Mouse (Mus musculus) forebrain, embryonic 13.5 days (tissue): ENCODE measurements around the gene Stx18. TPM values are rescaled to one million over a fixed set of nuclear protein-coding genes. Genes with fewer than 3 reads are reported as not detected.

Source experiments
- ATAC-seq: fragments of 200-750 bp; cut with Nextera tagmentation; 2 replicates; pipeline ENCODE4 v1.8.0; 2017
- H3K27ac ChIP-seq: fragments of 300-500 bp; sonication (generic); 2 replicates; pipeline ENCODE4 v1.5.1; 2015; ENCODE audit warnings: inconsistent platforms, mild to moderate bottlenecking, moderate library complexity
- H3K27me3 ChIP-seq: fragments of 300-500 bp; sonication (generic); 2 replicates; pipeline ENCODE4 v1.6.1; 2015; ENCODE audit warnings: mild to moderate bottlenecking, inconsistent platforms
- H3K36me3 ChIP-seq: fragments of 300-500 bp; sonication (generic); 2 replicates; pipeline ENCODE4 v1.6.1; 2015; ENCODE audit warnings: mild to moderate bottlenecking, inconsistent platforms; ENCODE audit not compliant: poor library complexity, severe bottlenecking
- H3K4me1 ChIP-seq: fragments of 300-500 bp; sonication (generic); 2 replicates; pipeline ENCODE4 v1.6.1; 2015; ENCODE audit warnings: inconsistent platforms
- H3K4me2 ChIP-seq: fragments of 300-500 bp; sonication (generic); 2 replicates; pipeline ENCODE4 v1.6.1; 2015; ENCODE audit warnings: inconsistent platforms, mild to moderate bottlenecking, moderate library complexity
- H3K4me3 ChIP-seq: fragments of 300-500 bp; sonication (generic); 2 replicates; pipeline ENCODE4 v1.5.1; 2015; ENCODE audit warnings: mild to moderate bottlenecking, inconsistent platforms
- H3K9ac ChIP-seq: fragments of 300-500 bp; sonication (generic); 2 replicates; pipeline ENCODE4 v1.6.1; 2015; ENCODE audit warnings: mild to moderate bottlenecking, inconsistent platforms
- H3K9me3 ChIP-seq: fragments of 300-500 bp; sonication (generic); replicated peaks from 2 replicates; pipeline ENCODE4 v1.6.1; 2016; ENCODE audit warnings: inconsistent platforms
- whole genome bisulfite sequencing: fragments of 180-500 bp; shearing (Covaris S2); methylation state at CpG from one replicate; pipeline ENCODE4 v1.1.7; 2015; 5-methylcytosine and 5-hydroxymethylcytosine counted together
- polyA plus RNA-seq: library from polyadenylated mRNA; unstranded; fragments of >200 nt; fragmentation: Nextera tagmentation; extraction: Ambion mirVana; gene quantifications from 2 replicates; pipeline ENCODE4 v1.2.1, GENCODE M21; 2015

Stx18 gene
- polyA plus RNA-seq, 1 experiment from 2014 or later = 34.4 TPM

DNA sequence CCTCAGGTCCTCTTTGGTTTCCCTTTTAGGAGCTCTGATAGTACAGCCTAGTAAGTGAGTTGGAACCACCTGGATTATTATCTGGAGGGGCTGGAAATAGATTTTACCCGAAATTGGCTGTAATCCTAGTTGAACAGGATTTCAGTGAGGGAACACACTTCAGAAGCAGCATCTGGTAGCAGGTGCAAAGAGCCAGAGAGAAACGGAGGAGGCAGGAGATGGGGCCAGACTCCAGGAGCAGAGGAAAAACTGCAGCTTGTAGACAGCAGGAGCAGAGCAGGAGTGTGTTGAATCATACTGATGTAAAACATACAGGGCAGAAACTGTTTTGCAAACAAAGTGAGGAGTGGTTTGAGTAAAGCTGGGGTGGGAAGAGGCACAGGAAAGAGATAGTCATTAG, 6.4 kb downstream of the Stx18 start:
- no peak overlapping the region for H3K4me2 ChIP-seq
- peaks cover 10% of the 10 kb centered on the region for H3K4me1 ChIP-seq
- no peak overlapping the region for H3K27ac ChIP-seq
- ATAC-seq = no peak
- no peaks in the 10 kb centered on the region for H3K36me3 ChIP-seq
- WGBS = 70% methylated on average over 2 of the region's 2 CpGs
- no peak overlapping the region for H3K4me3 ChIP-seq
- H3K27me3 ChIP-seq = no peaks in the 10 kb centered on the region
- H3K9me3 ChIP-seq = no peaks in the 10 kb centered on the region
- no peak overlapping the region for H3K9ac ChIP-seq

- no peak overlapping the region for H3K27ac ChIP-seq
- no peak overlapping the region for H3K9ac ChIP-seq
- no peaks in the 10 kb centered on the region for H3K9me3 ChIP-seq
- no peak overlapping the region for H3K4me2 ChIP-seq
- no peaks in the 10 kb centered on the region for H3K27me3 ChIP-seq
- WGBS = 46% methylated on average over 3 of the region's 3 CpGs
- H3K36me3 ChIP-seq = no peaks in the 10 kb centered on the region
- no peak for ATAC-seq
- no peaks in the 10 kb centered on the region for H3K4me1 ChIP-seq
- H3K4me3 ChIP-seq = no peak overlapping the region
Observed at GRCm38 (mm10) chr5:38048177-38048576, 9.6 kb downstream of the Stx18 start.

- no peak overlapping the region for H3K27ac ChIP-seq
- H3K27me3 ChIP-seq = no peaks in the 10 kb centered on the region
- H3K4me2 ChIP-seq = no peak overlapping the region
- WGBS = 40% methylated on average over 2 of the region's 2 CpGs
- no peaks in the 10 kb centered on the region for H3K36me3 ChIP-seq
- H3K9ac ChIP-seq = no peak overlapping the region
- no peak overlapping the region for H3K4me3 ChIP-seq
- H3K4me1 ChIP-seq = peaks cover 14% of the 10 kb centered on the region
- no peaks in the 10 kb centered on the region for H3K9me3 ChIP-seq
- no peak for ATAC-seq
Observed at GRCm38 (mm10) chr5:38061051-38061450, 22.5 kb downstream of the Stx18 start.

DNA sequence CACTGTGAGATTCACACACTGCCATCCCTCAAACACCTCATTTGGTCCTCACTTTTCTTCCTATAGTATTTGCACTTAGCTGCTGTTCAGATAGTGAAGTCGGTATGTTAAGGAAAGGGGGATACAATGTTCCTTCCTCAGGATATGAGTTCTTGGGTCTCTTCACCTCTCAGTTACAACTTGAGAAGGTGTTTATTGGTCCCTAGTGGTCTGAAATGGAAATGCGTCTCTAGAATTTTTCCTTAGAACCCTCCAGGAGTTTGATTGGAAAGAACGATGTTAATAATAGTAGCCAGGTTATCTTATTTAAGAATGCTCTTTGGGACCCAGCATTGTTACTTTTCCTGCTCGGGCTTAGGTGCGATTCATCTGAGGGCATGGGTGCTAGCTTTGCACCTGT, 24.2 kb downstream of the Stx18 start:
- ATAC-seq = no peak
- Histone ChIP-seq H3K36me3 (no peaks in the 10 kb centered on the region), H3K27ac (no peak overlapping the region), H3K4me1 (peaks cover 14% of the 10 kb centered on the region), H3K27me3 (no peaks in the 10 kb centered on the region), H3K4me2 (no peak overlapping the region), H3K9ac (no peak overlapping the region), H3K4me3 (no peak overlapping the region), H3K9me3 (no peaks in the 10 kb centered on the region)
- 15% methylated on average over 5 of the region's 5 CpGs for WGBS

GRCm38 (mm10) chr5:38063339-38063738, 24.8 kb downstream of the Stx18 start:
- ATAC-seq = no peak
- H3K4me3 ChIP-seq = no peak overlapping the region

DNA sequence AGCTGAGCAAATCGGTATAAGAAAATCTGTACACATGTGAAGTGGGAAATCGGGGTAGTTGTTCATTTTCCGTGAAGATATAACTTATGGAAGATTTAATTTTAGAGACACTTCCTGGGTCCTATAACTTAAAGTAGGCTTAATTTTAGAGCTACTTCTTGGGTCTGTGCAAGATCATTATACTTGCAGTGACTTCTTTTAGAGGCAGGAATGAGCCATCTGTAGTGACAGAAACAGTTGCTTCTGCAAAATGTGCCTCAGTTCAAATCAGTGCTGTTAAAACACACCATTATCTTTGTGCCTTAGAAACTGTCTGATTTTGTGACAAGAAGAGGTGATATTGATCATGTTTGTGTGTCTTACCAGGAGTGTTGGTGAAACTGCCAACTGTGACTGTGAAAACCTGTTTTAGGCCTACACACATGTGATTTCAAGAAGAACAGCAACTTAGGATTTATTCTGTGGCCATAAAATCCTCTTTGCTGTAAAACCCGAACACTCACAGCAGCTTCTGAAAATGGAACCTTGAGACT, 25.6 kb downstream of the Stx18 start:
- H3K4me3 ChIP-seq = no peak overlapping the region
- WGBS = 93% methylated on average over 4 of the region's 4 CpGs
- H3K27ac ChIP-seq = no peak overlapping the region
- no peaks in the 10 kb centered on the region for H3K27me3 ChIP-seq
- ATAC-seq = no peak
- H3K4me1 ChIP-seq = peaks cover 14% of the 10 kb centered on the region
- H3K9ac ChIP-seq = no peak overlapping the region
- H3K36me3 ChIP-seq = no peaks in the 10 kb centered on the region
- H3K9me3 ChIP-seq = no peaks in the 10 kb centered on the region
- no peak overlapping the region for H3K4me2 ChIP-seq

More at GRCm38 (mm10) chr5:38063339-38063738, 24.8 kb downstream of the Stx18 start:
- 71% methylated on average over 5 of the region's 5 CpGs for WGBS
- no peaks in the 10 kb centered on the region for H3K27me3 ChIP-seq
- peaks cover 14% of the 10 kb centered on the region for H3K4me1 ChIP-seq
- H3K9me3 ChIP-seq = no peaks in the 10 kb centered on the region
- no peak overlapping the region for H3K9ac ChIP-seq
- no peak overlapping the region for H3K27ac ChIP-seq
- H3K36me3 ChIP-seq = no peaks in the 10 kb centered on the region
- no peak overlapping the region for H3K4me2 ChIP-seq

DNA sequence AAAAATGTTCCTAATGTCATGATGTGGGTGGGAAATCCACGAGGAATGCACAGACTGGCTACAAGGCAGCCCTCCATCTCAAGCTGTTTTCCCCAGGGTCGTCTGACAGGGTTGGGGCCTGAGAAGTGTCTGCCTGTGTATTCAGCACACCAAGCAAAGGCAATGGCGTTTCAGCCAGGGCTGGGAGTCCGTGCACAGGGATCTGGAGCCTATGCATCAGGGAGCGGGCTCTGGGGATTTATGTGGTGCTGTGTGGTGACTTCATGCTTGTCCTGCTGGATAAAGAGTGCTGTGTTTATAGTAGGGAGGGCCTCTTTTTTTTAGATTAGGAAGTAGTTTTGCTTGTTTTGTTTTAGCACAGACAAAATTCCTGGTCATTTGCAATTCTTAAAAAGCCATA, 26.2 kb downstream of the Stx18 start:
- ATAC-seq = no peak
- no peak overlapping the region for H3K4me2 ChIP-seq
- no peak overlapping the region for H3K4me3 ChIP-seq
- no peaks in the 10 kb centered on the region for H3K36me3 ChIP-seq
- no peaks in the 10 kb centered on the region for H3K27me3 ChIP-seq
- peaks cover 14% of the 10 kb centered on the region for H3K4me1 ChIP-seq
- no peak overlapping the region for H3K27ac ChIP-seq
- H3K9ac ChIP-seq = 0 out of 2 replicates have a peak overlapping the region, but pooled peaks have one; percentile 34
- WGBS = 24% methylated on average over 5 of the region's 5 CpGs
- no peaks in the 10 kb centered on the region for H3K9me3 ChIP-seq

- Histone ChIP-seq H3K4me3 (no peak overlapping the region), H3K4me2 (no peak overlapping the region), H3K27me3 (no peaks in the 10 kb centered on the region), H3K9ac (0 out of 2 replicates have a peak overlapping the region, but pooled peaks have one; percentile 8), H3K9me3 (no peaks in the 10 kb centered on the region), H3K36me3 (no peaks in the 10 kb centered on the region), H3K27ac (no peak overlapping the region), H3K4me1 (peaks cover 14% of the 10 kb centered on the region)
- no peak for ATAC-seq
- WGBS = 13% methylated on average over 2 of the region's 2 CpGs
Observed at GRCm38 (mm10) chr5:38065454-38065853, 26.9 kb downstream of the Stx18 start.

DNA sequence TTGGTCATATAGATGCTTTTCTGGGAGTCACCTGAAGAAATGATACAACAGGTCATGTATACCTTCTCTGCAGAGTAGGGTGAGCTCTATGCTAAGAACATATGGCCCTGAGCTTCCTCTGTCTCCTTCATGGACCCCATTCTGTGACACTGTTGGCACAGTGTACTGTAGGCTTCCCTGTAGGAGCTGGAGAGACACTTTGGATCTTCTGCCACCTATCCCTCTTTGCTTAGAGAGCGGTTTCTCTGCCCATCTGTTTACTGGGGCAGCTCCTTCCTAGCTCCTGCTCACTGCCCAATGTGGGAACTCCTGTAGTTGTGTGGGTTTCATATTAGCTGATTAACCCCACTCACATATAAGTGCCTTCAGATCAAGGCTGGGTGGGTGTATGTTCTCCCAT, 28.1 kb downstream of the Stx18 start:
- 80% methylated on average over 1 of the region's 1 CpGs for WGBS

GRCm38 (mm10) chr5:38076326-38076725, 37.8 kb downstream of the Stx18 start:
- Histone ChIP-seq H3K9me3 (no peaks in the 10 kb centered on the region), H3K4me1 (peaks cover 6% of the 10 kb centered on the region; the same call in 1 of the 2 replicates), H3K9ac (no peak overlapping the region), H3K4me3 (no peak overlapping the region), H3K27ac (no peak overlapping the region), H3K27me3 (0 out of 2 replicates have a peak, but pooled peaks cover 3% of the 10 kb centered on the region), H3K4me2 (no peak overlapping the region), H3K36me3 (no peaks in the 10 kb centered on the region)
- 50% methylated on average over 4 of the region's 4 CpGs for WGBS
- no peak for ATAC-seq

More for the DNA sequence above, 28.1 kb downstream of the Stx18 start:
- Histone ChIP-seq H3K27ac (no peak overlapping the region), H3K9ac (no peak overlapping the region), H3K4me2 (no peak overlapping the region), H3K36me3 (no peaks in the 10 kb centered on the region), H3K4me1 (peaks cover 14% of the 10 kb centered on the region), H3K27me3 (no peaks in the 10 kb centered on the region), H3K4me3 (no peak overlapping the region), H3K9me3 (no peaks in the 10 kb centered on the region)
- ATAC-seq = no peak

GRCm38 (mm10) chr5:38078575-38078974, 40.0 kb downstream of the Stx18 start:
- ATAC-seq = no peak
- no peak overlapping the region for H3K27ac ChIP-seq
- H3K36me3 ChIP-seq = no peaks in the 10 kb centered on the region
- no peaks in the 10 kb centered on the region for H3K27me3 ChIP-seq
- H3K9me3 ChIP-seq = no peaks in the 10 kb centered on the region
- no peak overlapping the region for H3K4me2 ChIP-seq
- no peak overlapping the region for H3K4me3 ChIP-seq
- 59% methylated on average over 3 of the region's 3 CpGs for WGBS
- peaks cover 9% of the 10 kb centered on the region; the same call in 1 of the 2 replicates for H3K4me1 ChIP-seq
- no peak overlapping the region for H3K9ac ChIP-seq

DNA sequence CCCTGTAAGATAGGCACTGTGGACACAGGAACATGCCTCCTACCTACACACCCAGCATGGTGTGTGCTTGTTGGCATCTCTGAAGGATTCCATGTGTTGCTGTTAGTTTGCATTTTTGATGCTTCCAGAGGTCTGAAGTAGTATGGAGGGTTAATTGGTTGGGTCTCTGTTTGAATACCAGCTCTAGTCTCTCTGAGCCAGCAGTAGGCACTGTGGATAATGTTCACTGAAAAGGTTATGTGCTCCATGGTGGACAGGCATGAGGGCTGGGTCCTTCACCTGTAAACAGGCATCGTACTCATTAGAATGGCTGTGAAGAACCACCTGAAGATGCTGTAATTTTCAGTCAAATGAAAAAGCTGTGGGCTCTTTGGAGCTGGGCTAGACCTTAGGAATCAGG, 41.9 kb downstream of the Stx18 start:
- H3K9me3 ChIP-seq = no peaks in the 10 kb centered on the region
- no peak overlapping the region for H3K4me3 ChIP-seq
- H3K9ac ChIP-seq = no peak overlapping the region
- 89% methylated on average over 1 of the region's 1 CpGs for WGBS
- H3K36me3 ChIP-seq = no peaks in the 10 kb centered on the region
- no peak for ATAC-seq
- no peak overlapping the region for H3K27ac ChIP-seq
- no peak overlapping the region for H3K4me2 ChIP-seq
- H3K27me3 ChIP-seq = no peaks in the 10 kb centered on the region
- peaks cover 12% of the 10 kb centered on the region; the same call in 1 of the 2 replicates for H3K4me1 ChIP-seq

DNA sequence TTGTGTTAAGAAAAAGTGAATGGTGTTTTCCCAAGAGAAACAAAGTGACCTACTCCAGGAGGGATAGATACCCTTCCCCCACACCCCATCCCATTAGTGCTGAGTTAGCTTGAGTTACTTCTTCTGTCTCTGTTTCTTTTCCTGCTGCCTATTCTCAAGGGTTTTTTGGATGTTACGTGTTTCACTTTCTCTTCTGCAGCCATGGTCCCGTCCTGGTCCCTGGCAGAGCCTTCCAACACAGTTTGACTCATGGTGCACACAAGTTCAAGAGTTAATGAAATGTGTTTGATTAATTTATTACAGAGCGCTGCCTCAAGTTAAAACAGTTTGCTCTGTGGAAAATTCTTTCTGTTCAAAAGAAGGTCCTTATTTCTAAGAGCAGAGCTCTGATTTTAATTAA, 44.0 kb downstream of the Stx18 start:
- 57% methylated on average over 3 of the region's 3 CpGs for WGBS
- no peaks in the 10 kb centered on the region for H3K27me3 ChIP-seq

More for the DNA sequence above, 44.0 kb downstream of the Stx18 start:
- Histone ChIP-seq H3K36me3 (no peaks in the 10 kb centered on the region), H3K4me3 (no peak overlapping the region), H3K4me1 (peaks cover 19% of the 10 kb centered on the region), H3K27ac (no peak overlapping the region), H3K9ac (no peak overlapping the region), H3K9me3 (no peaks in the 10 kb centered on the region), H3K4me2 (no peak overlapping the region)
- no peak for ATAC-seq
